Mouse (Mus musculus): ENCODE data around the gene Dbr1. TPM values are rescaled to one million over a fixed set of nuclear protein-coding genes. Genes with fewer than 3 reads are reported as not detected.
A peak's percentile ranks its signal among the peaks of the same experiment; 100 is the strongest.

Gene Dbr1
- polyA plus RNA-seq, 1 experiment from 2014 or later, result 14.2 TPM

GRCm38 (mm10) chr9:99555253-99555652 lies 20.3 kb upstream of the Dbr1 start:
- H3K36me3 ChIP-seq (ENCODE audit: control insufficient read depth, insufficient read depth, low read length), result no peaks in the 10 kb centered on the region
- no peaks in the 10 kb centered on the region for H3K4me1 ChIP-seq (replicated peaks; ENCODE audit: control insufficient read depth, insufficient read depth)
- WGBS, result 60% methylated on average over 3 of the region's 3 CpGs
- TF ChIP-seq CTCF (IDR thresholded peaks at IDR 0.05; ENCODE audit: low read depth) (no peak), EP300 (optimal IDR thresholded peaks at IDR 0.05) (no peak)
- ATAC-seq (ENCODE audit: low FRiP score, low TSS enrichment) (no peak), DNase-seq (ENCODE audit: low spot score) (no peak)
- no peak overlapping the region for H3K9ac ChIP-seq (ENCODE audit: low read length)
- H3K4me3 ChIP-seq (ENCODE audit: low read depth, low read length), result no peak overlapping the region
- no peaks in the 10 kb centered on the region for H3K27me3 ChIP-seq (ENCODE audit: control insufficient read depth, insufficient read depth, low read length)
- no peaks in the 10 kb centered on the region for H3K9me3 ChIP-seq (ENCODE audit: control insufficient read depth, low read length)
- no peak overlapping the region for H3K27ac ChIP-seq (replicated peaks)
- H3K4me2 ChIP-seq (replicated peaks; ENCODE audit: low read depth), result no peak overlapping the region

GRCm38 (mm10) chr9:99557580-99558300 lies 17.9 kb upstream of the Dbr1 start:
- no peaks in the 10 kb centered on the region for H3K27me3 ChIP-seq (ENCODE audit: control insufficient read depth, insufficient read depth, low read length)
- WGBS, result 80% methylated on average over 8 of the region's 8 CpGs
- TF ChIP-seq EP300 (optimal IDR thresholded peaks at IDR 0.05), result no peak
- no peak for TF ChIP-seq CTCF (IDR thresholded peaks at IDR 0.05; ENCODE audit: low read depth)
- no peak overlapping the region for H3K4me2 ChIP-seq (replicated peaks; ENCODE audit: low read depth)
- H3K36me3 ChIP-seq (ENCODE audit: control insufficient read depth, insufficient read depth, low read length), result no peaks in the 10 kb centered on the region
- no peaks in the 10 kb centered on the region for H3K4me1 ChIP-seq (replicated peaks; ENCODE audit: control insufficient read depth, insufficient read depth)
- DNase-seq (ENCODE audit: low spot score), result no peak
- ATAC-seq (ENCODE audit: low FRiP score, low TSS enrichment), result no peak
- H3K9ac ChIP-seq (ENCODE audit: low read length), result no peak overlapping the region
- H3K27ac ChIP-seq (replicated peaks), result no peak overlapping the region
- no peak overlapping the region for H3K4me3 ChIP-seq (ENCODE audit: low read depth, low read length)
- no peaks in the 10 kb centered on the region for H3K9me3 ChIP-seq (ENCODE audit: control insufficient read depth, low read length)

- TF ChIP-seq EP300 (optimal IDR thresholded peaks at IDR 0.05) (no peak), CTCF (IDR thresholded peaks at IDR 0.05; ENCODE audit: low read depth) (no peak)
- no peak for DNase-seq (ENCODE audit: low spot score)
- H3K9me3 ChIP-seq (ENCODE audit: control insufficient read depth, low read length), result no peaks in the 10 kb centered on the region
Observed at GRCm38 (mm10) chr9:99558824-99559556, 16.6 kb upstream of the Dbr1 start.

GRCm38 (mm10) chr9:99559557-99559904 lies 16.1 kb upstream of the Dbr1 start:
- no peaks in the 10 kb centered on the region for H3K36me3 ChIP-seq (ENCODE audit: control insufficient read depth, insufficient read depth, low read length)
- H3K27me3 ChIP-seq (ENCODE audit: control insufficient read depth, insufficient read depth, low read length), result no peaks in the 10 kb centered on the region
- no peak overlapping the region for H3K9ac ChIP-seq (ENCODE audit: low read length)
- H3K4me2 ChIP-seq (replicated peaks; ENCODE audit: low read depth), result no peak overlapping the region
- TF ChIP-seq EP300 (optimal IDR thresholded peaks at IDR 0.05) (no peak), CTCF (IDR thresholded peaks at IDR 0.05; ENCODE audit: low read depth) (no peak)
- H3K4me3 ChIP-seq (ENCODE audit: low read depth, low read length), result no peak overlapping the region
- H3K27ac ChIP-seq (replicated peaks), result no peak overlapping the region
- no peak for ATAC-seq (ENCODE audit: low FRiP score, low TSS enrichment)
- no peak for DNase-seq (ENCODE audit: low spot score)
- H3K9me3 ChIP-seq (ENCODE audit: control insufficient read depth, low read length), result no peaks in the 10 kb centered on the region
- H3K4me1 ChIP-seq (replicated peaks; ENCODE audit: control insufficient read depth, insufficient read depth), result no peaks in the 10 kb centered on the region

More at GRCm38 (mm10) chr9:99558824-99559556, 16.6 kb upstream of the Dbr1 start:
- no peak for ATAC-seq (ENCODE audit: low FRiP score, low TSS enrichment)
- WGBS, result 82% methylated on average over 7 of the region's 7 CpGs
- Histone ChIP-seq H3K36me3 (ENCODE audit: control insufficient read depth, insufficient read depth, low read length) (no peaks in the 10 kb centered on the region), H3K9ac (ENCODE audit: low read length) (no peak overlapping the region), H3K27me3 (ENCODE audit: control insufficient read depth, insufficient read depth, low read length) (no peaks in the 10 kb centered on the region), H3K4me1 (replicated peaks; ENCODE audit: control insufficient read depth, insufficient read depth) (no peaks in the 10 kb centered on the region), H3K4me3 (ENCODE audit: low read depth, low read length) (no peak overlapping the region), H3K27ac (replicated peaks) (no peak overlapping the region), H3K4me2 (replicated peaks; ENCODE audit: low read depth) (no peak overlapping the region)

- WGBS, result 94% methylated on average over 3 of the region's 3 CpGs
- no peaks in the 10 kb centered on the region for H3K36me3 ChIP-seq (ENCODE audit: control insufficient read depth, insufficient read depth, low read length)
Observed at GRCm38 (mm10) chr9:99560389-99560788, 15.2 kb upstream of the Dbr1 start.

GRCm38 (mm10) chr9:99563714-99564113 lies 11.9 kb upstream of the Dbr1 start:
- TF ChIP-seq CTCF (IDR thresholded peaks at IDR 0.05; ENCODE audit: low read depth), result no peak
- TF ChIP-seq EP300 (optimal IDR thresholded peaks at IDR 0.05), result no peak
- DNase-seq (ENCODE audit: low spot score), result peak; percentile 80
- no peaks in the 10 kb centered on the region for H3K9me3 ChIP-seq (ENCODE audit: control insufficient read depth, low read length)
- H3K4me3 ChIP-seq (ENCODE audit: low read depth, low read length), result no peak overlapping the region
- H3K36me3 ChIP-seq (ENCODE audit: control insufficient read depth, insufficient read depth, low read length), result no peaks in the 10 kb centered on the region
- ATAC-seq (ENCODE audit: low FRiP score, low TSS enrichment), result no peak
- H3K27me3 ChIP-seq (ENCODE audit: control insufficient read depth, insufficient read depth, low read length), result no peaks in the 10 kb centered on the region
- no peak overlapping the region for H3K27ac ChIP-seq (replicated peaks)
- no peak overlapping the region for H3K4me2 ChIP-seq (replicated peaks; ENCODE audit: low read depth)
- no peaks in the 10 kb centered on the region for H3K4me1 ChIP-seq (replicated peaks; ENCODE audit: control insufficient read depth, insufficient read depth)
- H3K9ac ChIP-seq (ENCODE audit: low read length), result no peak overlapping the region
- WGBS, result 15% methylated on average over 11 of the region's 11 CpGs

More at GRCm38 (mm10) chr9:99560389-99560788, 15.2 kb upstream of the Dbr1 start:
- Histone ChIP-seq H3K4me2 (replicated peaks; ENCODE audit: low read depth) (no peak overlapping the region), H3K4me1 (replicated peaks; ENCODE audit: control insufficient read depth, insufficient read depth) (no peaks in the 10 kb centered on the region), H3K27me3 (ENCODE audit: control insufficient read depth, insufficient read depth, low read length) (no peaks in the 10 kb centered on the region), H3K27ac (replicated peaks) (no peak overlapping the region), H3K9ac (ENCODE audit: low read length) (no peak overlapping the region), H3K9me3 (ENCODE audit: control insufficient read depth, low read length) (no peaks in the 10 kb centered on the region), H3K4me3 (ENCODE audit: low read depth, low read length) (no peak overlapping the region)
- DNase-seq (ENCODE audit: low spot score) (no peak), ATAC-seq (ENCODE audit: low FRiP score, low TSS enrichment) (no peak)
- TF ChIP-seq CTCF (IDR thresholded peaks at IDR 0.05; ENCODE audit: low read depth) (no peak), EP300 (optimal IDR thresholded peaks at IDR 0.05) (no peak)

Data from stomach, postnatal 0 days (tissue).